Mouse (Mus musculus) liver, embryonic 15.5 days (tissue): ENCODE results near the gene Slc35g2. TPM values are rescaled to one million over a fixed set of nuclear protein-coding genes. Genes with fewer than 3 reads are reported as not detected.

Source experiments
- ATAC-seq: fragments of 200-750 bp; cut with Nextera tagmentation; 2 replicates; pipeline ENCODE4 v1.8.0; 2017; ENCODE audit warnings: moderate number of reproducible peaks, mild to moderate bottlenecking, moderate library complexity; ENCODE audit not compliant: insufficient read depth
- H3K27ac ChIP-seq: fragments of 300-500 bp; sonication (generic); replicated peaks from 2 replicates; pipeline ENCODE4 v1.5.1; 2015; ENCODE audit warnings: mild to moderate bottlenecking, inconsistent platforms
- H3K27me3 ChIP-seq: fragments of 300-500 bp; sonication (generic); 2 replicates; pipeline ENCODE4 v1.6.1; 2015; ENCODE audit warnings: mild to moderate bottlenecking, inconsistent platforms
- H3K36me3 ChIP-seq: fragments of 300-500 bp; sonication (generic); replicated peaks from 2 replicates; pipeline ENCODE4 v1.6.1; 2015; ENCODE audit warnings: moderate library complexity, mild to moderate bottlenecking, inconsistent platforms
- H3K4me1 ChIP-seq: fragments of 300-500 bp; sonication (generic); replicated peaks from 2 replicates; pipeline ENCODE4 v1.6.1; 2015; ENCODE audit warnings: inconsistent platforms
- H3K4me2 ChIP-seq: fragments of 300-500 bp; sonication (generic); 2 replicates; pipeline ENCODE4 v1.6.1; 2015; ENCODE audit warnings: moderate library complexity, mild to moderate bottlenecking, inconsistent platforms
- H3K4me3 ChIP-seq: fragments of 300-500 bp; sonication (generic); replicated peaks from 2 replicates; pipeline ENCODE4 v1.5.1; 2015; ENCODE audit warnings: mild to moderate bottlenecking, inconsistent platforms
- H3K9ac ChIP-seq: fragments of 300-500 bp; sonication (generic); 2 replicates; pipeline ENCODE4 v1.6.1; 2015; ENCODE audit warnings: moderate library complexity, mild to moderate bottlenecking, inconsistent platforms
- H3K9me3 ChIP-seq: fragments of 300-500 bp; sonication (generic); replicated peaks from 2 replicates; pipeline ENCODE4 v1.6.1; 2016; ENCODE audit warnings: inconsistent platforms
- WGBS: fragments of 180-500 bp; shearing (Covaris S2); methylation state at CpG from one replicate; pipeline ENCODE4 v1.1.7; 2015; ENCODE audit warnings: mixed read lengths; ENCODE audit not compliant: insufficient replicate concordance; 5-methylcytosine and 5-hydroxymethylcytosine counted together
- polyA plus RNA-seq: library from polyadenylated mRNA; unstranded; fragments of >200 nt; fragmentation: Nextera tagmentation; extraction: Ambion mirVana; gene quantifications from 2 replicates; pipeline ENCODE4 v1.2.1, GENCODE M21; 2015

The Slc35g2 gene
- polyA plus RNA-seq, result 1.1 and 1.5 TPM in 2 replicates

DNA sequence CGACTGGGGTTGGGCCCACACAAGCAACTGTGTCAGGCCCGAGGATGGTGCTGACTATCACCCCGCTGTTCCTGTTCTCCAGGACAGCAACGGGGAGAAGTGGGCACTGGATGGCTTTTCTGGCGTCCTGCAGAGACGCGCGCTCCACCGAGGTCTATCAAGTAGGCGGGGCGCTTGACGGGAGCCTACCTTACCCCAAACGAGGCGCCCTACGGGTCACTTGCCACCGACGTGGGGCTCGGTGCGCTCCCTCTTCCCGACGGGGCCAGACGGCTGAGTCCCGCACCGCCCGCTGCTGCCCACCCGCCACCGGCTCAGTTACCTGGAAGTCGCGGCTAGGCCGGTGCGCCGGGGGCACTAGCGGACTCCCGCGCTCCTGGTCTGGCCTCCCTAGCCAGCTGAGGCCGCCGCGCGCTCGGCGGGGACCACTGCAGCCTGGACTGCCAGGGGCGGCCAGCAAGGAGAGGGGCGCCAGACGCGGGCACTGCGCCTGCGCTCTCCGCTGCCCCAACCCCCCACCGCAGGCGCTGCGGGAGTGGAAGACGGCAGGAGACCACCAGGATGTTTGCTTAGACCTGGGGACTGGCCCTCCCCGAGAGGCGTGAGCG lies at the start of gene Slc35g2:
Slc35g2 (minus strand) TSS at position 465 of the 608 bp plus-strand sequence.
- under 1% methylated on average over 55 of the region's 55 CpGs for WGBS
- Histone ChIP-seq H3K4me1 (peaks cover 7% of the 10 kb centered on the region; the same call in 1 of the 2 replicates), H3K36me3 (no peaks in the 10 kb centered on the region), H3K9ac (peak within 1 kb of the TSS; percentile 4; the same call in 1 of the 2 replicates), H3K27me3 (peaks cover 40% of the 10 kb centered on the region), H3K9me3 (no peaks in the 10 kb centered on the region), H3K27ac (no peak within 1 kb of the TSS), H3K4me3 (peak within 1 kb of the TSS; percentile 56), H3K4me2 (peak within 1 kb of the TSS; percentile 68)
- peak; percentile 15; the same call in 1 of the 2 replicates for ATAC-seq

DNA sequence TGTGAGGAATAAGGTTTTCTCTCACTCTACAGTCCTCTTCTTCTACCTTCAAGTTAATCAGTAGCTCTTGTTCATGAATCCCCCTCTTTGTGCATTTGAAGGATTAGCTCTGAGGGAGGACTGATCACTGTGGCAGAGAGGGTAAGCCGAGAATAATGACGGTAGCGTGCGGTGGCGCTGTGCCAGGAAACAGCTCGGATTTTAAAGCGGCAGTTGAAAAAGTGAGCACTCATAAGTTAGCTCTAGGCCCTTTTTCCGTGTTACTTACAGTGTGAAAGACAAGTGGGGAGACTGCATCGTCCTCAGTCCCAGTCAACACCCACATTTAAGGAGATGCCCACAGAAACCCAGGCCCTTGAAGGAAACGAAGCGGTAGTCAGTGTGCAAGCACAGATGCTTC lies 46.1 kb upstream of the Slc35g2 start:
- Histone ChIP-seq H3K4me1 (no peaks in the 10 kb centered on the region), H3K4me2 (no peak overlapping the region), H3K27ac (no peak overlapping the region), H3K4me3 (no peak overlapping the region), H3K9me3 (no peaks in the 10 kb centered on the region), H3K36me3 (no peaks in the 10 kb centered on the region), H3K27me3 (no peaks in the 10 kb centered on the region), H3K9ac (no peak overlapping the region)
- ATAC-seq, result no peak
- WGBS, result 66% methylated on average over 11 of the region's 11 CpGs

DNA sequence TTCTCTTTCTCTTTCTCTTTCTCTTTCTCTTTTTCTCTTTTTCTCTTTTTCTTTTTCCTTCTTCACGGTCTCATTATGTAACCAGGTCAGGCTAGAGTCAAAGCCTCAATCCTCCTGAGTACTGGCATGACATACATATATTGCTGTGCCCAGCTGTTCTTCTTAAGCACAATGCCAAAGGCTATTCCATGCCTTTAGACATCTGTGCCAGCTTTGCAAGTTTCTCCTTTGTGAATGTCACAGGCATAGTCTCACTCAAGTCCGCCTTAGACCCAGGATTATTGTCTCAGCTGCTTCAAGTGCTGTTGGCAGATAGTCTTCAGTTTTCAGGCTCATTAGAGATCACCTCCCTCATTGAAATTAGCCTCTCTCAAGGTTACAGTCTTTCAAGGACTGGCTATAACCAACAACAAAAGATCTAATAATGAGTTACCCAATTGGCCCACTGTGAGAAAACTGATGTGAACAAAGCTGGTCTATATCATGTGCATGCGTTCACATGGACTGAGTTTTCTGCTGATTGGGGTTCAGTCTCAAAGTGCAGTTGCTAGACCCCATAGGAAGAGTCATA lies 42.7 kb upstream of the Slc35g2 start:
- no peaks in the 10 kb centered on the region for H3K9me3 ChIP-seq
- no peaks in the 10 kb centered on the region for H3K36me3 ChIP-seq
- H3K9ac ChIP-seq, result no peak overlapping the region
- ATAC-seq, result no peak
- 59% methylated on average over 3 of the region's 3 CpGs for WGBS
- H3K4me3 ChIP-seq, result no peak overlapping the region
- no peak overlapping the region for H3K4me2 ChIP-seq
- H3K27me3 ChIP-seq, result no peaks in the 10 kb centered on the region
- H3K27ac ChIP-seq, result no peak overlapping the region
- no peaks in the 10 kb centered on the region for H3K4me1 ChIP-seq

DNA sequence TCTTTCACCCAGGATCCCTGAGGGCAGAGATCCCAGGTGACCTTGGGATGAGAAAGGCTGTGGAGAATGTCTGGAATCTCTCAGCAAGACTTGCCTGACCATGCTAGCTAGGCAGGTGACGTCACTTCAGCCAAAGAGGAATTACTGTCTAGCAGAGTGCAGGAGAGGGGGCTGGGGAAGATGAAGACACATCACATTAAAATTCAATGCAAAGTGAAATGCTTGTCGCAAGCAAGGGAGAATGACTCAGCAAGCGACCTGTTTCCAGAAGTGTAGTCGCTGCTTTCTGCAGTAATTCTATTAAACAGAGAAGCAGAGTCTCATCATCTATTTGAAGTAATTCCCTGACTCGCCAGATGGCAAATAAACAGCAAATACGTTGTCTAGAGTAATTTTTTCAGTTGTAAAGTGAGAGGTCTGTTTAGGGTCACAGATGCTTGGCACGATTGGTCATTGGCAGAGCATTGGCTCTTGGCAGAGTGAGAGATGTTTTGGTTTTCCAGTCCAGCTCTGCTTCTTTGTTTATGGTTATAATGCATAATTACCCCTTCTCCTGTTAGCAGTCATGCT lies 35.2 kb upstream of the Slc35g2 start:
- no peaks in the 10 kb centered on the region for H3K27me3 ChIP-seq
- 42% methylated on average over 7 of the region's 7 CpGs for WGBS
- no peaks in the 10 kb centered on the region for H3K4me1 ChIP-seq
- ATAC-seq, result no peak
- H3K36me3 ChIP-seq, result no peaks in the 10 kb centered on the region
- no peak overlapping the region for H3K27ac ChIP-seq
- H3K4me2 ChIP-seq, result no peak overlapping the region
- H3K9me3 ChIP-seq, result no peaks in the 10 kb centered on the region
- H3K9ac ChIP-seq, result no peak overlapping the region
- H3K4me3 ChIP-seq, result no peak overlapping the region

DNA sequence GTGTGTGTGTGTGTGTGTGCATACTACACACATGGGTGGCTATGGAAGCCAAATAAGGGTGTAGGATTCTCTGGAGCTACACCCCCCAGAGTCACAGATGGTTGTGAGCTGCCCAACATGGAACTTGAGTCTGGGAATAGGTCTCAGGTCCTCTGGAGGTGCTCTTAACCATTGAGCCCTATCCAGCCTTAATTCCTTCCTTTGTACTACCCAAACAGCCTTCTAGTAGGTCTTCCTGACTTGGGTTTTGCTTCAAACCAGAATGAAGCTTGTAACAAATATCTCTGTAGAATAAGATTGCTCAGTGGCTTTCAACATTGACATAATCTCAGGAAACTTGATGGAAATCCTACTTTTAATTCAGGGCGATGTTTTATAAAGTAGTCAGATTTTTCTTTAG lies 34.6 kb upstream of the Slc35g2 start:
- Histone ChIP-seq H3K36me3 (no peaks in the 10 kb centered on the region), H3K4me1 (no peaks in the 10 kb centered on the region), H3K27ac (no peak overlapping the region), H3K9me3 (no peaks in the 10 kb centered on the region), H3K4me2 (no peak overlapping the region), H3K27me3 (no peaks in the 10 kb centered on the region), H3K4me3 (no peak overlapping the region), H3K9ac (no peak overlapping the region)
- ATAC-seq, result no peak
- 59% methylated on average over 1 of the region's 1 CpGs for WGBS

DNA sequence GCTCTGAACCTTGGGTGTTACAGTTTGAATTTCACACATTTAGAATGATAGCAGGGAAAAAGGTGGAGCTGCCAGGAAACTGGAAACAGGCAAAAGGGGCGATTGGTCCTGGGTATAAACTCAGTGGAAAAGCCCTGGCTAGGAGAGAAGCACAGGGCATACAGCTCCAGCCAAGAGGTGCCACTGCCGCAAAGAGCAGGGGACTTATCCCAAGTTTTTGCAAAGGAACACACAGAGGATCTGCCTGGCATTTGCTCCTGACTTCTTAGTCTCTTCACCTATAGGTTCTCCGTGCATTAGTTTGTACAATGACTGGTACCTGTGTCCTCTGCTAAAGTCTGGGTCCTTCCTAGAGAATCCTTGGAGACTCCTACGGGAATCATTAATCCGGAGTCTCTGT lies 32.3 kb upstream of the Slc35g2 start:
- Histone ChIP-seq H3K9ac (no peak overlapping the region), H3K9me3 (no peaks in the 10 kb centered on the region), H3K27me3 (no peaks in the 10 kb centered on the region), H3K27ac (no peak overlapping the region), H3K4me3 (no peak overlapping the region), H3K36me3 (no peaks in the 10 kb centered on the region), H3K4me2 (no peak overlapping the region), H3K4me1 (no peaks in the 10 kb centered on the region)
- 60% methylated on average over 5 of the region's 5 CpGs for whole genome bisulfite sequencing
- ATAC-seq, result no peak

DNA sequence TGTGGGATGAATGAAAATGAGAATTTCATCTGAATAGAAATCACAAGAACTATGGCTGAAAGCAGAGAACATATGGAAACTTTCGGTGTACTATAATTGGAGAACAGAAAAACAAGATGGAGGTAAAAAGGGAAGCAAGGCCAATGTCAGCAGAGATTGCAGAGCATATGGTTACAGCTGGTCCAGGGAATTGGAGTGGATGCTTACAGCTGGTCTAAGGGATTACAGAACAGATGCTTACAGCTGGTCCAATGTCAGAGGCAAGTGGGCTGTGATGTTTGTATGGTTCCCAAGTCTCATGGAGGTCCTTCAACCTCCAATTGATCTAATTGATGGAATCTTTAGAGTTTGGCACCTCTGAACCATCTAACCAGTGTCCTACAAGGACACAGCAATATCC lies 31.2 kb upstream of the Slc35g2 start:
- Histone ChIP-seq H3K27me3 (no peaks in the 10 kb centered on the region), H3K9me3 (no peaks in the 10 kb centered on the region), H3K4me2 (no peak overlapping the region), H3K9ac (no peak overlapping the region), H3K4me1 (no peaks in the 10 kb centered on the region), H3K36me3 (no peaks in the 10 kb centered on the region), H3K4me3 (no peak overlapping the region), H3K27ac (no peak overlapping the region)
- WGBS, result 49% methylated on average over 1 of the region's 1 CpGs
- no peak for ATAC-seq

DNA sequence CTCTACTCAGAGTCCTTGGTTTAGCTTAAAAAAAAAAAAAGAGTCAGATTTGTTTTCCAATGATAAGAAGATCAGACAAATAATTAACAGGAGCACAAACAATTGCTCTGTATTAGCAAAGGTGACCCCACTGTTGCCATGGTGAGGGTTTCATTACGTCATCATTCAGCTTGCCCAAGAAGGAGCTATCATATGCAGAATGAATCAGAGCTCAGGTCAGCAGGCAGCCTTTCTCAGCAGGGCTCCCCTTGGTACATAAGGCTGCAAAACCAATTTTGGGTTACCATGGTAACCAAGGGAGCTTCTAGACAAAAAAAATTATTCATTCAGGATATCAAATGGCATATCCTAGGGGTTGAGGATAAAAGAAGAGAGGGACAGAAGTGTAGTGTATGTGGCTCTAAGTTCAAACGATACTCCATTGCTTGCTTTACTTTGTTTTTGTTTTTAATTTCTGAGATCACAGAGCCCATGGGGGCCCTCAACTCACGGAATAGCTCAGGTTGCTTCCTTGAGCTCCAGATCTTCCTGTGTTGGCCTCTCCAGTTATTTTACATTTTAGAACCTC lies 29.0 kb upstream of the Slc35g2 start:
- Histone ChIP-seq H3K36me3 (no peaks in the 10 kb centered on the region), H3K9me3 (no peaks in the 10 kb centered on the region), H3K9ac (no peak overlapping the region), H3K27me3 (no peaks in the 10 kb centered on the region), H3K4me2 (no peak overlapping the region), H3K27ac (no peak overlapping the region), H3K4me3 (no peak overlapping the region), H3K4me1 (no peaks in the 10 kb centered on the region)
- 55% methylated on average over 3 of the region's 3 CpGs for WGBS
- ATAC-seq, result peak; percentile 56

DNA sequence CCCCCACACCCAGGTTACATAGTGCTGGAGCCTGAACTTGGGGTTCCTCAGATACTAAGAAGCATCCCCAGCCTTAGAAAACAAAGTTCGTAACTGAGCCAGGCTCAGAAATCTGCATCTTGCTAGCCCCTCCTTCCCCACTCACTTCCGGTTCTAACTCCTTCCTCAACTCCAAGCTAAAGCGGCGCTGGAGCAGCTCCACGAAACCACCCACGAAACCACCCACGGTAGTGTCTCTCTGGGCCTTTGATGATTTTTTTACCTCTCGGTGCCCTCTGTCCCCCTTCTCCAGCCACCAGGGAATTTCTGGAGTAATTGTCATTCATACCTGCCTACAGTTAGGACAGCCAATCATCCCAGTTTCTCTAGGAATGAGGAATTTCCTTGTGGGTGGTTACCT lies 26.7 kb upstream of the Slc35g2 start, which contains the start of gene Stag1:
Stag1 (plus strand) TSS at position 253 of the 400 bp plus-strand sequence.
- no peak within 1 kb of the TSS for H3K9ac ChIP-seq
- H3K4me1 ChIP-seq, result no peaks in the 10 kb centered on the region
- H3K36me3 ChIP-seq, result no peaks in the 10 kb centered on the region
- no peak within 1 kb of the TSS for H3K4me3 ChIP-seq
- no peaks in the 10 kb centered on the region for H3K27me3 ChIP-seq
- no peak within 1 kb of the TSS for H3K27ac ChIP-seq
- H3K4me2 ChIP-seq, result no peak within 1 kb of the TSS
- no peaks in the 10 kb centered on the region for H3K9me3 ChIP-seq
- ATAC-seq, result no peak
- 74% methylated on average over 8 of the region's 8 CpGs for WGBS

DNA sequence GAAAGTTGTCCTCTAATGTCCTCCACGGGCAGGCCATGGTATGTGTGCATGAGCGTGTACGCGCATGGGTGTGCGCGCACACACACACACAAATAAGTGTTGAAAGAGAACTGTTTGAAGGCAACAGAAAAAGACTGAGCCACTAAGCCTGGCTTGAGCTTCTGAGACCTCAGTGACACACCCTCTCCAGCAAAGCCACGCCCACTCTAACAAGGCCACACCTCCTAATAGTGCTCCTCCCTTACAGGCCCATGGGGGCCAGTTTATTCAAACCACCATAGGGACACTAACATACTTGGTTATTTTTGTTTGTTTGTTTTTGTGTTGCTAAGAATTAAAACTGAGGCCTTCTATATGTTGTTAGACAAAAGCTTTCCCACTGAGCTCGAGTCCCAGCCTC lies 25.4 kb upstream of the Slc35g2 start:
- Histone ChIP-seq H3K27ac (no peak overlapping the region), H3K36me3 (no peaks in the 10 kb centered on the region), H3K4me3 (no peak overlapping the region), H3K9ac (no peak overlapping the region), H3K9me3 (no peaks in the 10 kb centered on the region), H3K4me1 (no peaks in the 10 kb centered on the region), H3K4me2 (no peak overlapping the region), H3K27me3 (no peaks in the 10 kb centered on the region)
- no peak for ATAC-seq
- 76% methylated on average over 8 of the region's 8 CpGs for WGBS

DNA sequence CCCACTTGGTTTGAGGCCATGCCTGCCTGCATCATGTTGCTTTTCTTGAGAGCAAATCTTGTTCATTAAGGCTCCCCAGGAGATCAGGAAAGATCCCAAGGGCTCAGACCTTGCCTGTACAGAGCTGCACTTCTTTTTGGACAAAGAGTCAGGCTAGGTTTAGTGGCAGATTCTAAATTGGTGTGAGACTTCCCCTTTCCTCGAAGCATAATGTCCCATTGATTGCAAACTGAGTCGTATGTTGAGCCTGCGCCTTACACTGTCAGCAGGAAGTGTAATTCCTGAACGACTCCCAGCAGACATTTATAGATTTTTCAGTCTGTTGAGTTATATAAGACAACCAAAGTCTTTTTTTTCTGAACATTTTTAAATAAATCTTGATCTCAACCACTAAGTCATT lies 19.6 kb upstream of the Slc35g2 start:
- H3K9ac ChIP-seq, result no peak overlapping the region
- H3K36me3 ChIP-seq, result no peaks in the 10 kb centered on the region
- ATAC-seq, result no peak
- no peaks in the 10 kb centered on the region for H3K9me3 ChIP-seq
- H3K27ac ChIP-seq, result no peak overlapping the region
- H3K4me1 ChIP-seq, result no peaks in the 10 kb centered on the region
- H3K27me3 ChIP-seq, result no peaks in the 10 kb centered on the region
- no peak overlapping the region for H3K4me2 ChIP-seq
- no peak overlapping the region for H3K4me3 ChIP-seq
- WGBS, result 17% methylated on average over 4 of the region's 4 CpGs
